Mouse (Mus musculus): ENCODE results near the gene Itpka.

DNA sequence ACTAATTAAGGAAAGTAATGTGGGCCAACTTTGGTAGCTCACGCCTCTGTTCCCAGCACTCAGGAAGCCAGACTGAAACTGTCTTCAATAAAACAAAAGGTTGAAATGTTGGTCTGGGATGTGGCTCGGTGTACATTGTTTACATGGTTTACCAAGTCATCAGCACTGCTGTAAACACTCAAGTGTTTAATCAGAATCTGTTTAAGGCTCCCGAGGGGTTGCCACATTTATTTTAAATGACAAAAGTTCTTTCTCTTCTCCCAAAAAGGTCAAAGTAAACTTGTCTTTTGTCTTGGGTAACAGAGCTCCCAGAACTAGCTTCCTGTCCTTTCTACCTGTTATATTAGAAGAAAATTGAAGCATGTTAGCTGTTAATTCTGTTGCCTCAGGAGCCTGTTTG lies 34.5 kb upstream of the Itpka start:
- TF ChIP-seq CTCF (IDR thresholded peaks at IDR 0.05; ENCODE audit: low read depth) (no peak), EP300 (IDR thresholded peaks at IDR 0.05; ENCODE audit: low read depth) (no peak)
